Mouse (Mus musculus): ENCODE measurements around the gene Crocc2. TPM values are rescaled to one million over a fixed set of nuclear protein-coding genes. Genes with fewer than 3 reads are reported as not detected.

Gene Crocc2
- polyA plus RNA-seq, 1 experiment = 0.01 TPM

GRCm38 (mm10) chr1:93128710-93129349 is 39.7 kb upstream of the Crocc2 start:
- no peak overlapping the region for H3ac ChIP-seq (ENCODE audit: control insufficient read depth, insufficient read length, low read depth)
- TF ChIP-seq CEBPB (IDR thresholded peaks at IDR 0.05; ENCODE audit: low read depth) (no peak), FOSL1 (IDR thresholded peaks at IDR 0.05; ENCODE audit: insufficient read depth, low read length, poor library complexity, severe bottlenecking) (no peak), CTCF (IDR thresholded peaks at IDR 0.05; ENCODE audit: control insufficient read depth, insufficient read depth, insufficient read length) (peak; percentile 53)
- no peaks in the 10 kb centered on the region for H3K79me3 ChIP-seq (ENCODE audit: low read depth)
- H3K79me2 ChIP-seq (ENCODE audit: control insufficient read depth, insufficient read depth) = no peaks in the 10 kb centered on the region
- no peak overlapping the region for H3K4me3 ChIP-seq (ENCODE audit: insufficient read depth, poor library complexity, severe bottlenecking)
- no peaks in the 10 kb centered on the region for H3K36me3 ChIP-seq (ENCODE audit: control insufficient read depth, insufficient read depth)
- H3K27me3 ChIP-seq (ENCODE audit: control insufficient read depth, insufficient read depth, insufficient read length) = peaks cover 3% of the 10 kb centered on the region

- Histone ChIP-seq H3K36me3 (ENCODE audit: control insufficient read depth, insufficient read depth) (no peaks in the 10 kb centered on the region), H3K79me2 (ENCODE audit: control insufficient read depth, insufficient read depth) (no peaks in the 10 kb centered on the region), H3K4me3 (ENCODE audit: insufficient read depth, poor library complexity, severe bottlenecking) (no peak overlapping the region), H3K27me3 (ENCODE audit: control insufficient read depth, insufficient read depth, insufficient read length) (peaks cover 3% of the 10 kb centered on the region), H3ac (ENCODE audit: control insufficient read depth, insufficient read length, low read depth) (no peak overlapping the region), H3K79me3 (ENCODE audit: low read depth) (no peaks in the 10 kb centered on the region)
- TF ChIP-seq MAX (IDR thresholded peaks at IDR 0.05) = no peak
Measured at GRCm38 (mm10) chr1:93130242-93130983, 38.1 kb upstream of the Crocc2 start.

GRCm38 (mm10) chr1:93132676-93133075 is 35.8 kb upstream of the Crocc2 start:
- Histone ChIP-seq H3K79me2 (ENCODE audit: control insufficient read depth, insufficient read depth) (no peaks in the 10 kb centered on the region), H3K27me3 (ENCODE audit: control insufficient read depth, insufficient read depth, insufficient read length) (peaks cover 3% of the 10 kb centered on the region), H3K36me3 (ENCODE audit: control insufficient read depth, insufficient read depth) (no peaks in the 10 kb centered on the region), H3K4me3 (ENCODE audit: insufficient read depth, poor library complexity, severe bottlenecking) (no peak overlapping the region), H3K79me3 (ENCODE audit: low read depth) (no peaks in the 10 kb centered on the region), H3ac (ENCODE audit: control insufficient read depth, insufficient read length, low read depth) (no peak overlapping the region)
- no peak for TF ChIP-seq CEBPB (IDR thresholded peaks at IDR 0.05; ENCODE audit: low read depth)
- TF ChIP-seq MAX (IDR thresholded peaks at IDR 0.05) = no peak
- TF ChIP-seq MYOD1 (IDR thresholded peaks at IDR 0.05; ENCODE audit: control insufficient read depth, insufficient read length, low read depth) = no peak
- no peak for TF ChIP-seq USF1 (IDR thresholded peaks at IDR 0.05; ENCODE audit: low read depth)
- no peak for TF ChIP-seq FOSL1 (IDR thresholded peaks at IDR 0.05; ENCODE audit: insufficient read depth, low read length, poor library complexity, severe bottlenecking)
- no peak for TF ChIP-seq MYOG (IDR thresholded peaks at IDR 0.05; ENCODE audit: control insufficient read depth, extremely low read depth, insufficient read length)
- TF ChIP-seq CTCF (IDR thresholded peaks at IDR 0.05; ENCODE audit: control insufficient read depth, insufficient read depth, insufficient read length) = no peak

GRCm38 (mm10) chr1:93135036-93135526 is 33.4 kb upstream of the Crocc2 start, which contains the start of gene Agxt:
Gene Agxt (plus strand): TSS chr1:93135240.
- Histone ChIP-seq H3K27me3 (ENCODE audit: control insufficient read depth, insufficient read depth, insufficient read length) (peaks cover 3% of the 10 kb centered on the region), H3ac (ENCODE audit: control insufficient read depth, insufficient read length, low read depth) (no peak within 1 kb of the TSS), H3K79me2 (ENCODE audit: control insufficient read depth, insufficient read depth) (no peaks in the 10 kb centered on the region), H3K4me3 (ENCODE audit: insufficient read depth, poor library complexity, severe bottlenecking) (no peak within 1 kb of the TSS), H3K79me3 (ENCODE audit: low read depth) (no peaks in the 10 kb centered on the region), H3K36me3 (ENCODE audit: control insufficient read depth, insufficient read depth) (no peaks in the 10 kb centered on the region)
- TF ChIP-seq CTCF (IDR thresholded peaks at IDR 0.05; ENCODE audit: control insufficient read depth, insufficient read depth, insufficient read length) (no peak), MAX (IDR thresholded peaks at IDR 0.05) (no peak), MYOD1 (IDR thresholded peaks at IDR 0.05; ENCODE audit: control insufficient read depth, insufficient read length, low read depth) (no peak), CEBPB (IDR thresholded peaks at IDR 0.05; ENCODE audit: low read depth) (no peak), USF1 (IDR thresholded peaks at IDR 0.05; ENCODE audit: low read depth) (no peak), MYOG (IDR thresholded peaks at IDR 0.05; ENCODE audit: control insufficient read depth, extremely low read depth, insufficient read length) (no peak), FOSL1 (IDR thresholded peaks at IDR 0.05; ENCODE audit: insufficient read depth, low read length, poor library complexity, severe bottlenecking) (no peak)

- H3K79me2 ChIP-seq (ENCODE audit: control insufficient read depth, insufficient read depth) = no peaks in the 10 kb centered on the region
- H3K79me3 ChIP-seq (ENCODE audit: low read depth) = no peaks in the 10 kb centered on the region
- no peak overlapping the region for H3ac ChIP-seq (ENCODE audit: control insufficient read depth, insufficient read length, low read depth)
- no peak for TF ChIP-seq MYOG (IDR thresholded peaks at IDR 0.05; ENCODE audit: control insufficient read depth, extremely low read depth, insufficient read length)
- no peak for TF ChIP-seq MAX (IDR thresholded peaks at IDR 0.05)
- H3K4me3 ChIP-seq (ENCODE audit: insufficient read depth, poor library complexity, severe bottlenecking) = no peak overlapping the region
- no peaks in the 10 kb centered on the region for H3K27me3 ChIP-seq (ENCODE audit: control insufficient read depth, insufficient read depth, insufficient read length)
- H3K36me3 ChIP-seq (ENCODE audit: control insufficient read depth, insufficient read depth) = no peaks in the 10 kb centered on the region
Measured at GRCm38 (mm10) chr1:93138534-93138933, 30.0 kb upstream of the Crocc2 start.

GRCm38 (mm10) chr1:93139713-93140112 is 28.8 kb upstream of the Crocc2 start:
- H3K27me3 ChIP-seq (ENCODE audit: control insufficient read depth, insufficient read depth, insufficient read length) = no peaks in the 10 kb centered on the region
- H3K36me3 ChIP-seq (ENCODE audit: control insufficient read depth, insufficient read depth) = no peaks in the 10 kb centered on the region
- H3K4me3 ChIP-seq (ENCODE audit: insufficient read depth, poor library complexity, severe bottlenecking) = no peak overlapping the region
- no peaks in the 10 kb centered on the region for H3K79me2 ChIP-seq (ENCODE audit: control insufficient read depth, insufficient read depth)
- H3K79me3 ChIP-seq (ENCODE audit: low read depth) = no peaks in the 10 kb centered on the region
- H3ac ChIP-seq (ENCODE audit: control insufficient read depth, insufficient read length, low read depth) = no peak overlapping the region
- TF ChIP-seq CEBPB (IDR thresholded peaks at IDR 0.05; ENCODE audit: low read depth) = no peak
- no peak for TF ChIP-seq USF1 (IDR thresholded peaks at IDR 0.05; ENCODE audit: low read depth)
- TF ChIP-seq MAX (IDR thresholded peaks at IDR 0.05) = no peak
- TF ChIP-seq MYOD1 (IDR thresholded peaks at IDR 0.05; ENCODE audit: control insufficient read depth, insufficient read length, low read depth) = no peak
- TF ChIP-seq MYOG (IDR thresholded peaks at IDR 0.05; ENCODE audit: control insufficient read depth, extremely low read depth, insufficient read length) = no peak
- TF ChIP-seq FOSL1 (IDR thresholded peaks at IDR 0.05; ENCODE audit: insufficient read depth, low read length, poor library complexity, severe bottlenecking) = no peak
- TF ChIP-seq CTCF (IDR thresholded peaks at IDR 0.05; ENCODE audit: control insufficient read depth, insufficient read depth, insufficient read length) = no peak

Data from C2C12 (cell line).